Mouse (Mus musculus) urinary bladder, postnatal 10 days (tissue): Measurements from ENCODE around the gene Ptx4.
A peak's percentile ranks its signal among the peaks of the same experiment; 100 is the strongest.
"Not testable (repeated sequence)": the region's sequence is repeated elsewhere in the genome, so short reads cannot be mapped to it uniquely, and the experiment has no call there.

Experiments used
- DNase-seq: peaks from one replicate; pipeline ENCODE4 v3.0.0; 2022; ENCODE audit warnings: low spot score

Ptx4 gene

GRCm38 (mm10) chr17:25115664-25116432 lies 4.7 kb upstream of the Ptx4 start, which contains the start of gene Telo2:
Gene Telo2 (minus strand): TSS chr17:25115967.
- DNase-seq, result peak; percentile 78

DNA sequence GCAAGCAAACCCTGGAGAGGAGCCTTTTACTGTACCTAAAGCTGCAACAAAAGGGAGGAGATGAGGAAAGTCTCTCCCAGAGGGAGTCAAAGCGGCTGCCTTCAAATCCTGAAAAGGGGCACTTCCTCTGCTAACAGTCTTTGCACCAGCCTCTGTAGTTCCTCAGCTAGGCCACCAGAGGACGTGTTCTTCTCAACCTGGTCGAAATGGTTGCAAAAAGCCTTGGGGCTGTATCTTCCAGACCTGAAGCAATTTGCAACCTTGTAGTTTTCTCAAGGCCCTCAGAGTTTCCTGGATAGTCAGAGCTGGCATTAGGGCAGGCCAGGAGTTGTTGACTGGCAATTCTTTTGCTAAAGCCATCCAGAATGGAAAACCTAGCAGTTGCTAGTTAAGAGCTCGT lies 3.3 kb upstream of the Ptx4 start:
- DNase-seq, result no peak

DNA sequence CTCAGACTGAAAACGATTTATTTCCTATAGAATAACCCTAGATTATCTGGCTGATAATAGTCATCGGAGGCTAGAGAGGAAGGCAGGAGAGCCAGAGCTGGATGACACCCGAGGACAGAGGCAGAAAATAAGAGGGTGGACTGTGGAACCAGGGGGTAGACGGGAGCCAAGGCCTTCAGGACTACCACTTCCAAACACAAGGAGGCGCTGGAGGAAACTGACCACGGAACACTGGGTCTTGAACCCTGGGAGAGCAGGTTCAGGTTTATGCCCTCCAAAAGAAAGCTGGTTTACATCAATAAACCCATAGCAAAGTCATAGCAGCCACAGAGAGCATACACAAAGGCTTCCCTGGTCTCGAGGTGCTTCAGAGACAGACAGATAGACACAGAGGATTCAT lies 3.4 kb downstream of the Ptx4 start:
- no peak for DNase-seq

GRCm38 (mm10) chr17:25125442-25126060 lies 5.0 kb downstream of the Ptx4 start:
- DNase-seq, result not testable (repeated sequence)

DNA sequence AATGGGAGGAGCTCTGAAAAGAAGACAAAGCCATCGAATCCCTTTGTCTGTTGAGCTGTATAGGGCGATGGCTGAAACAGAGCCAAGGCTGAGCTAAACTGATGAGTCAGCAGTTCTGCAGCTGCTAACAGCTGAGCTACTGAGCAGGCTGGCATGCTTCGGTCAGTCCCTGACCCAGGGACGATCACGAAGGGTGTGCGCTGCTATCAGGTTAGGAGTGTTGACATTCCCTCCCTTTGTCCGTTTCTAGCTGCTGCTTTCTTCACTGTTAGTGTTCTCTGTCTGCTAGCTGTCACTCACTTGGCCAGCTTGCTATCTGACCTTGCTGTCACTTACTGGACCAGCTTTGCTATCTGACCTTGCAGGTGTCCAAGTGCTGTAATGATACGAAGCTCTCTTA lies 6.5 kb downstream of the Ptx4 start:
- no peak for DNase-seq

DNA sequence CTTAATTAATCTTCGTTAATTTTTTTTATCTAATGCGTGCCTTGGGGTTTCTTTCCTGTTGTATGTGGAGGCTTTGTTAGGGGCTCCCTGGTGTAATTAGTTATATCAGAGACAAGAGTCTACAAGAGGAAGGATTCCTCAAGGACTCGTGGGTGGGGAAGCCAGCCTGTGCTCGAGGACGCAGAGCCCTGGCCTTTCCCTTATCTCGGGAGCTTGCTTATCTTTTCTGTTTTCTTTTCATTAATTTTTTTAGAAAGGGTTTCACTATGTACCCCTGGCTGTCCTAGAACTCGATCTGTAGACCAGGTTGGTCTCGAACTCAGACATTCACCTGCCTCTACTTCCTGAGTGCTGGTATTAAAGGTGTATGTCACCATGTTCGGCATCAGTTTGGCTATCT lies 7.1 kb downstream of the Ptx4 start:
- no peak for DNase-seq

DNA sequence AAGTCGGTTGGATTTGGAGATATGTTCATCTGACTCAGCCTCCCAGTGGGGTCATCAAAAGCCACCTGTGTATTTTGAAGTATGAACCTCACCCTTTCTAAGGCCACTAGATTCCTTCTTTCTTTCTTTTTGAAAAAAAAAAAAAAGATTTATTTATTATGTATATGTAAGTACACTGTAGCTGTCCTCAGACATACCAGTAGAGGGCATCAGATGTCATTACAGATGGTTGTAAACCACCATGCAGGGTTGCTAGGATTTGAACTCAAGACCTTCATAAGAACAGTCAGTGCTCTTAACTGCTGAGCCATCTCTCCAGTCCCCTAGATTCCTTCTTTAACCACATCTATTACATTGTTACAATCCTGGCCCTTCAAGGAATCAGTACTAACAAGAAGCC lies 9.5 kb downstream of the Ptx4 start:
- DNase-seq, result no peak

- DNase-seq, result peak; percentile 79
Observed at GRCm38 (mm10) chr17:25133275-25133698, 12.7 kb downstream of the Ptx4 start, which contains the start of gene Clcn7. Gene Clcn7 (plus strand): TSS chr17:25133391.

GRCm38 (mm10) chr17:25135622-25136021 lies 15.1 kb downstream of the Ptx4 start:
- DNase-seq, result no peak

GRCm38 (mm10) chr17:25138803-25139202 lies 18.2 kb downstream of the Ptx4 start:
- no peak for DNase-seq

GRCm38 (mm10) chr17:25139960-25140359 lies 19.4 kb downstream of the Ptx4 start:
- DNase-seq, result no peak

GRCm38 (mm10) chr17:25162161-25162560 lies 41.6 kb downstream of the Ptx4 start, which contains the start of gene Ccdc154:
Gene Ccdc154 (plus strand): TSS chr17:25162461.
- DNase-seq, result no peak

DNA sequence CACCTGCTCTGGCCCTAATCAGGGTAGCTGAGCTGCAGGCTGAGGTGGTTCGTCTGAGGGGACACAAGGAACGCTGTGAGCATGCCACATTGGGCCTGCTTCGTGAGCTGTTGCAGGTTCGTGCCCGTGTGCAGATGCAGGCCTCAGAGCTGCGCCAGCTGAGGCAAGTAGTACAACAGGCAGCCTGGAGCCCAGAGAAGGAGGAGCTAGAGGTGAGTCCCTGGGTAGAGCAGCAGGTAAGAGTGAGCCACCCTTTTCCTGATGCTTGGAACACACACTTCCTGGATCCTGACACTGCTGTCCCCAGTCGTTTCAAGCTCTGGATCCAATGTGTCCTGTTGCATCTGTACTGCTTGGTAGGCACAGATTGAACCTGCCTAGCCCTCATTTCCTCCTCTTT lies 42.8 kb downstream of the Ptx4 start:
- DNase-seq, result no peak

GRCm38 (mm10) chr17:25164770-25165169 lies 44.2 kb downstream of the Ptx4 start:
- DNase-seq, result no peak

GRCm38 (mm10) chr17:25165970-25166671 lies 45.6 kb downstream of the Ptx4 start:
- no peak for DNase-seq

- no peak for DNase-seq
Observed at GRCm38 (mm10) chr17:25169706-25170105, 49.1 kb downstream of the Ptx4 start.

GRCm38 (mm10) chr17:25172558-25172957 lies 52.0 kb downstream of the Ptx4 start:
- no peak for DNase-seq
